Mouse (Mus musculus) CH12.LX (cell line): ENCODE measurements around the gene 1600014C23Rik. TPM values are rescaled to one million over a fixed set of nuclear protein-coding genes. Genes with fewer than 3 reads are reported as not detected.

Experiments
- DNase-seq: peaks from one replicate; pipeline ENCODE4 v3.0.0-alpha.2; 2013; ENCODE audit errors: extremely low read depth
- H3K27ac ChIP-seq: 2 replicates; pipeline ENCODE4 v1.5.1; 2012; ENCODE audit warnings: low read depth, mild to moderate bottlenecking, control low read depth, moderate library complexity; ENCODE audit not compliant: insufficient read depth
- H3K27me3 ChIP-seq: replicated peaks from 2 replicates; pipeline ENCODE3; 2012; ENCODE audit warnings: inconsistent platforms
- H3K36me3 ChIP-seq, 2 experiments: replicated peaks in 1 of 2; 2 replicates each; pipeline versions ENCODE3 to v1.6.1; 2012; ENCODE audit warnings: inconsistent platforms in 1 of 2, low read length in 1 of 2, mild to moderate bottlenecking in 1 of 2, mixed read lengths in 1 of 2, moderate library complexity in 1 of 2; ENCODE audit not compliant: control insufficient read depth in 1 of 2, insufficient read depth in 1 of 2
- H3K4me1 ChIP-seq, 2 experiments: 2 replicates each; pipeline ENCODE4 v1.6.1; 2012; ENCODE audit warnings: inconsistent platforms in 1 of 2, moderate library complexity in 1 of 2; ENCODE audit not compliant: insufficient read depth in 2 of 2, control insufficient read depth in 1 of 2
- H3K4me2 ChIP-seq: 2 replicates; pipeline ENCODE4 v1.6.1; 2012; ENCODE audit warnings: low read depth, mild to moderate bottlenecking, control low read depth; ENCODE audit not compliant: poor library complexity, insufficient read depth, severe bottlenecking
- H3K4me3 ChIP-seq, 3 experiments: fragments of 150-350 bp in 1 of 3; sonication (generic) in 1 of 3; replicated peaks in 1 of 3; 2 replicates each; pipeline versions ENCODE3 to v1.5.1; 2011 to 2012; ENCODE audit warnings: low read depth in 2 of 3, low read length in 2 of 3, mild to moderate bottlenecking in 2 of 3, moderate library complexity in 2 of 3, control low read depth in 1 of 3, improper control_type of control experiment in 1 of 3, inconsistent platforms in 1 of 3, mixed read lengths in 1 of 3; ENCODE audit not compliant: poor library complexity in 1 of 3
- H3K79me2 ChIP-seq: replicated peaks from 2 replicates; pipeline ENCODE4 v1.6.1; 2012; ENCODE audit warnings: mild to moderate bottlenecking, moderate library complexity; ENCODE audit not compliant: control insufficient read depth, poor library complexity, insufficient read depth, severe bottlenecking; ENCODE audit errors: extremely low read depth
- H3K9ac ChIP-seq: 2 replicates; pipeline ENCODE4 v1.6.1; 2012; ENCODE audit warnings: low read depth, mild to moderate bottlenecking, control low read depth, moderate library complexity; ENCODE audit not compliant: insufficient read depth
- H3K9me3 ChIP-seq: replicated peaks from 2 replicates; pipeline ENCODE3; 2012; ENCODE audit warnings: low read length, inconsistent platforms, mixed read lengths
- CHD2 ChIP-seq: IDR thresholded peaks from 2 replicates; pipeline ENCODE4 v1.6.1; 2011; ENCODE audit warnings: low read length, improper control_type of control experiment
- EP300 ChIP-seq: IDR thresholded peaks from 2 replicates; pipeline ENCODE4 v1.6.1; 2011; ENCODE audit warnings: low read length, improper control_type of control experiment
- ETS1 ChIP-seq: conservative IDR thresholded peaks from 2 replicates; pipeline ENCODE4 v1.6.1; 2012; ENCODE audit warnings: low read depth, mild to moderate bottlenecking, inconsistent platforms, low read length, improper control_type of control experiment, moderate library complexity
- JUN ChIP-seq: IDR thresholded peaks from 2 replicates; pipeline ENCODE4 v1.6.1; 2011; ENCODE audit warnings: low read depth, mild to moderate bottlenecking, low read length, improper control_type of control experiment, moderate library complexity; ENCODE audit not compliant: insufficient read depth
- JUND ChIP-seq: conservative IDR thresholded peaks from 2 replicates; pipeline ENCODE4 v1.6.1; 2011; ENCODE audit warnings: low read depth, low read length, improper control_type of control experiment
- MAX ChIP-seq: IDR thresholded peaks from 2 replicates; pipeline ENCODE4 v1.6.1; 2011; ENCODE audit warnings: low read length, improper control_type of control experiment
- MAZ ChIP-seq: IDR thresholded peaks from 2 replicates; pipeline ENCODE4 v1.6.1; 2012; ENCODE audit warnings: low read depth, mild to moderate bottlenecking, inconsistent platforms, low read length, improper control_type of control experiment, moderate library complexity
- MXI1 ChIP-seq: IDR thresholded peaks from 2 replicates; pipeline ENCODE4 v1.6.1; 2011; ENCODE audit warnings: mild to moderate bottlenecking, low read depth, low read length, improper control_type of control experiment
- NELFE ChIP-seq: IDR thresholded peaks from 2 replicates; pipeline ENCODE4 v1.6.1; 2011; ENCODE audit warnings: low read depth, low read length, improper control_type of control experiment
- PAX5 ChIP-seq: IDR thresholded peaks from 2 replicates; pipeline ENCODE4 v1.6.1; 2012; ENCODE audit warnings: low read length, inconsistent platforms, mixed read lengths
- POLR2AphosphoS2 ChIP-seq: IDR thresholded peaks from 2 replicates; pipeline ENCODE4 v1.6.1; 2011; ENCODE audit warnings: low read depth, low read length, improper control_type of control experiment
- RAD21 ChIP-seq: IDR thresholded peaks from 2 replicates; pipeline ENCODE4 v1.6.1; 2011; ENCODE audit warnings: low read depth, mild to moderate bottlenecking, low read length, improper control_type of control experiment, moderate library complexity
- RCOR1 ChIP-seq: conservative IDR thresholded peaks from 2 replicates; pipeline ENCODE4 v1.6.1; 2012; ENCODE audit warnings: low read depth, mild to moderate bottlenecking, inconsistent platforms, low read length, improper control_type of control experiment
- SMC3 ChIP-seq: IDR thresholded peaks from 2 replicates; pipeline ENCODE4 v1.6.1; 2011; ENCODE audit warnings: low read depth, low read length, improper control_type of control experiment
- TCF12 ChIP-seq: IDR thresholded peaks from 2 replicates; pipeline ENCODE4 v1.6.1; 2014; ENCODE audit warnings: low read depth, mild to moderate bottlenecking, inconsistent platforms, low read length, improper control_type of control experiment
- UBTF ChIP-seq: IDR thresholded peaks from 2 replicates; pipeline ENCODE4 v1.6.1; 2012; ENCODE audit warnings: low read depth, mild to moderate bottlenecking, inconsistent platforms, low read length, improper control_type of control experiment, moderate library complexity
- USF2 ChIP-seq: conservative IDR thresholded peaks from 2 replicates; pipeline ENCODE4 v1.6.1; 2011; ENCODE audit warnings: low read depth, low read length, improper control_type of control experiment
- ZKSCAN1 ChIP-seq: IDR thresholded peaks from 2 replicates; pipeline ENCODE4 v1.6.1; 2012; ENCODE audit warnings: low read depth, inconsistent platforms, low read length, improper control_type of control experiment, borderline replicate concordance
- dilution Hi-C: fragments of 300-500 bp; cut with MboI; formaldehyde crosslinking; loops from 2 replicates; pipeline ENCODE4 v1.14.3; 2020; ENCODE audit warnings: low sequenced_read_pairs; ENCODE audit not compliant: extremely low pct_unique_long_range_greater_than_20kb, extremely low pct_ligation_motif_present
- in situ Hi-C: fragments of 300-500 bp; cut with MboI; formaldehyde crosslinking; loops from 3 replicates; pipeline ENCODE4 v1.14.3; 2019; ENCODE audit warnings: low sequenced_read_pairs, low pct_ligation_motif_present, low pct_unique_long_range_greater_than_20kb, mixed read lengths
- polyA plus RNA-seq: library from polyadenylated mRNA; unstranded; fragments of >175 nt; gene quantifications from 2 replicates; pipeline ENCODE4 v1.2.1, GENCODE M21; 2012; ENCODE audit warnings: low read depth; ENCODE audit not compliant: insufficient read length
- total RNA-seq, 2 experiments: library from RNA; depleted of rRNA; stranded (reverse); fragments of 300-350 nt in 1 of 2; fragments of >200 nt in 1 of 2; gene quantifications; 2 replicates each; pipeline ENCODE4 v1.2.3; 2012 to 2014

1600014C23Rik gene
- total and polyA plus RNA-seq, 3 experiments = 0.38 TPM; not detected in 2

GRCm38 (mm10) chr17:45692159-45692558 is 41.5 kb downstream of the 1600014C23Rik start:
- Histone ChIP-seq H3K4me1 (peaks cover 17 to 60% of the 10 kb centered on the region in 2 experiments), H3K9me3 (no peaks in the 10 kb centered on the region), H3K36me3 (peaks cover 9 to 34% of the 10 kb centered on the region in 2 experiments), H3K9ac (no peak overlapping the region), H3K27me3 (no peaks in the 10 kb centered on the region), H3K4me2 (no peak overlapping the region), H3K79me2 (no peaks in the 10 kb centered on the region; the same call in 1 of the 2 replicates), H3K27ac (no peak overlapping the region), H3K4me3 (no peak overlapping the region)
- no peak for TF ChIP-seq RAD21
- DNase-seq = no peak
- dilution Hi-C loops = no loop called here
- in situ Hi-C loops = no loop called here

- dilution Hi-C loops (no loop called here), in situ Hi-C loops (no loop called here)
- Histone ChIP-seq H3K36me3 (peaks cover 0 to 22% of the 10 kb centered on the region in 2 experiments), H3K27ac (no peak overlapping the region), H3K9me3 (no peaks in the 10 kb centered on the region), H3K4me3 (no peak overlapping the region), H3K9ac (no peak overlapping the region), H3K79me2 (no peaks in the 10 kb centered on the region; the same call in 1 of the 2 replicates), H3K4me2 (no peak overlapping the region), H3K4me1 (peaks cover 13 to 59% of the 10 kb centered on the region in 2 experiments), H3K27me3 (no peaks in the 10 kb centered on the region)
- TF ChIP-seq USF2 = no peak
- no peak for TF ChIP-seq EP300
- no peak for TF ChIP-seq UBTF
- TF ChIP-seq ETS1 = no peak
- no peak for TF ChIP-seq MAX
- TF ChIP-seq PAX5 = no peak
- TF ChIP-seq MXI1 = no peak
- no peak for TF ChIP-seq CHD2
- TF ChIP-seq ZKSCAN1 = no peak
- TF ChIP-seq SMC3 = no peak
- TF ChIP-seq RCOR1 = no peak
- TF ChIP-seq MAZ = no peak
- TF ChIP-seq JUND = no peak
- DNase-seq = no peak
These were observed 43.6 kb downstream of the 1600014C23Rik start for GRCm38 (mm10) chr17:45690044-45690443.

DNA sequence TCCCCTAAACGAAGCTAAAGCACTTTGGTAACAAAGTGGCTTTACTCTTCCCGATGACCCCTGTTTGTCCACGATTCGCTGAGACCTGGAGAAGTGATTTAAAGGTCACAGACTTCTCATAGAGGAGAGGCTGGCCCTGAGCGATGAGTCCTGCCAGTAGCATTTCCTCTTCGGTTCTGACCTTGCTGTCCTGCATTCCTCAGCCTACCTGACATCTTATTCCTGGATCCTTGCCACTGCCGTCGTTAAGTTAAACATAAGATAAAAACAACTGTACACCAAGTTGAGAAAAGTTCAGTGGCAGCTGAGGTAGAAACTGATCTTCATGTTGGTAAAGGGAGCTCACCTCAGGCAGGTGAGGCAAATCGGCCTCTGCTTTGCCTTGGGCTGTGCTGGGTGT is 44.5 kb downstream of the 1600014C23Rik start:
- in situ Hi-C loops = no loop called here
- Histone ChIP-seq H3K9me3 (no peaks in the 10 kb centered on the region), H3K4me1 (peaks cover 10 to 55% of the 10 kb centered on the region in 2 experiments), H3K36me3 (peaks cover 0 to 22% of the 10 kb centered on the region in 2 experiments), H3K4me3 (no peak overlapping the region), H3K79me2 (no peaks in the 10 kb centered on the region; the same call in 1 of the 2 replicates), H3K27me3 (no peaks in the 10 kb centered on the region), H3K9ac (no peak overlapping the region), H3K4me2 (no peak overlapping the region), H3K27ac (no peak overlapping the region)
- no peak for DNase-seq
- TF ChIP-seq JUN (no peak), USF2 (no peak), PAX5 (no peak), ETS1 (no peak), NELFE (no peak), TCF12 (no peak), POLR2AphosphoS2 (no peak)
- dilution Hi-C loops = no loop called here
